Mouse (Mus musculus) myocyte (in vitro differentiated cells): ENCODE data around the gene Mpst. TPM values are rescaled to one million over a fixed set of nuclear protein-coding genes. Genes with fewer than 3 reads are reported as not detected.

Source experiments
- H3K27me3 ChIP-seq: one replicate; pipeline ENCODE4 v1.6.1; 2011; ENCODE audit not compliant: control insufficient read depth, insufficient read depth, insufficient read length
- H3K36me3 ChIP-seq: one replicate; pipeline ENCODE4 v1.6.1; 2011; ENCODE audit not compliant: control insufficient read depth, insufficient read depth
- H3K4me2 ChIP-seq: one replicate; pipeline ENCODE4 v1.6.1; 2011; ENCODE audit warnings: low read depth, control low read depth
- H3K4me3 ChIP-seq: one replicate; pipeline ENCODE4 v1.5.1; 2011; ENCODE audit warnings: mild to moderate bottlenecking, control low read depth, moderate library complexity
- H3K79me2 ChIP-seq: one replicate; pipeline ENCODE4 v1.6.1; 2011; ENCODE audit not compliant: control insufficient read depth, insufficient read depth
- H3ac ChIP-seq: one replicate; pipeline ENCODE4 v1.6.1; 2011; ENCODE audit not compliant: control insufficient read depth, insufficient read length
- CEBPB ChIP-seq: IDR thresholded peaks from 2 replicates; pipeline ENCODE4 v1.6.1; 2011; ENCODE audit warnings: mild to moderate bottlenecking, moderate library complexity; ENCODE audit not compliant: poor library complexity, insufficient read depth, severe bottlenecking
- E2F4 ChIP-seq: IDR thresholded peaks from one replicate; pipeline ENCODE4 v1.6.1; 2011; ENCODE audit warnings: mild to moderate bottlenecking, control low read depth, moderate library complexity; ENCODE audit not compliant: insufficient read depth
- MAX ChIP-seq: IDR thresholded peaks from one replicate; pipeline ENCODE4 v1.6.1; 2011; ENCODE audit warnings: low read depth, mild to moderate bottlenecking, control low read depth
- MYOD1 ChIP-seq, 3 experiments: IDR thresholded peaks; one replicate each; pipeline ENCODE4 v1.6.1; 2011; ENCODE audit warnings: control low read depth in 2 of 3, low read depth in 2 of 3, mild to moderate bottlenecking in 2 of 3, moderate library complexity in 1 of 3; ENCODE audit not compliant: insufficient read length in 2 of 3, control insufficient read depth in 1 of 3
- MYOG ChIP-seq, 3 experiments: IDR thresholded peaks; one replicate each; pipeline ENCODE4 v1.6.1; 2011; ENCODE audit warnings: control low read depth in 2 of 3, low read depth in 2 of 3, mild to moderate bottlenecking in 2 of 3; ENCODE audit not compliant: insufficient read length in 2 of 3, control insufficient read depth in 1 of 3, insufficient read depth in 1 of 3
- POLR2A ChIP-seq: IDR thresholded peaks from one replicate; pipeline ENCODE4 v1.6.1; 2011; ENCODE audit warnings: low read depth, mild to moderate bottlenecking, control low read depth, moderate library complexity; ENCODE audit not compliant: insufficient read length
- POLR2AphosphoS2 ChIP-seq: IDR thresholded peaks from one replicate; pipeline ENCODE4 v1.6.1; 2011; ENCODE audit warnings: low read depth, control low read depth; ENCODE audit not compliant: insufficient read length
- REST ChIP-seq: IDR thresholded peaks from one replicate; pipeline ENCODE4 v1.6.1; 2011; ENCODE audit warnings: mild to moderate bottlenecking, control low read depth, moderate library complexity; ENCODE audit not compliant: insufficient read depth, insufficient read length
- SRF ChIP-seq: IDR thresholded peaks from one replicate; pipeline ENCODE4 v1.6.1; 2011; ENCODE audit warnings: low read depth; ENCODE audit not compliant: control insufficient read depth, insufficient read length
- TCF12 ChIP-seq: IDR thresholded peaks from one replicate; pipeline ENCODE4 v1.6.1; 2011; ENCODE audit warnings: mild to moderate bottlenecking, control low read depth; ENCODE audit not compliant: poor library complexity, insufficient read depth, severe bottlenecking
- TCF3 ChIP-seq: IDR thresholded peaks from one replicate; pipeline ENCODE4 v1.6.1; 2011; ENCODE audit warnings: low read depth, control low read depth; ENCODE audit not compliant: insufficient read length
- USF1 ChIP-seq: IDR thresholded peaks from one replicate; pipeline ENCODE4 v1.6.1; 2011; ENCODE audit warnings: low read depth, mild to moderate bottlenecking, control low read depth, moderate library complexity
- polyA plus RNA-seq: library from polyadenylated mRNA; unstranded; fragments of >200 nt; fragmentation: generic; extraction: Trizol; gene quantifications from one replicate; pipeline ENCODE4 v1.2.1, GENCODE M21; 2012; ENCODE audit warnings: missing spikeins

Gene Mpst
- polyA plus RNA-seq, 1 experiment, result 77.1 TPM

- H3K79me2 ChIP-seq, result no peaks in the 10 kb centered on the region
- TF ChIP-seq TCF12 (no peak), REST (no peak), MAX (no peak), TCF3 (no peak), POLR2A (no peak), MYOD1 (IDR thresholded peaks at IDR 0.05; ENCODE audit: control insufficient read depth in 1 of 3, insufficient read length in 2 of 3, low read depth in 2 of 3) (no peak), POLR2AphosphoS2 (no peak), SRF (no peak), USF1 (no peak), MYOG (IDR thresholded peaks at IDR 0.05; ENCODE audit: control insufficient read depth in 1 of 3, insufficient read depth in 1 of 3, insufficient read length in 2 of 3, low read depth in 2 of 3) (no peak), CEBPB (no peak)
- H3ac ChIP-seq, result no peak overlapping the region
- H3K4me2 ChIP-seq, result no peak overlapping the region
- peaks cover 27% of the 10 kb centered on the region for H3K27me3 ChIP-seq
- H3K36me3 ChIP-seq, result no peaks in the 10 kb centered on the region
- H3K4me3 ChIP-seq, result no peak overlapping the region
Observed at GRCm38 (mm10) chr15:78369641-78370040, 36.6 kb upstream of the Mpst start.

GRCm38 (mm10) chr15:78372796-78373195, 33.4 kb upstream of the Mpst start:
- no peak overlapping the region for H3ac ChIP-seq
- no peak for TF ChIP-seq POLR2AphosphoS2
- TF ChIP-seq E2F4, result no peak
- no peak for TF ChIP-seq MYOD1 (IDR thresholded peaks at IDR 0.05; ENCODE audit: control insufficient read depth in 1 of 3, insufficient read length in 2 of 3, low read depth in 2 of 3)
- no peak for TF ChIP-seq SRF
- TF ChIP-seq MAX, result no peak
- no peak for TF ChIP-seq REST
- no peak for TF ChIP-seq TCF3
- TF ChIP-seq CEBPB, result no peak
- TF ChIP-seq POLR2A, result no peak
- TF ChIP-seq TCF12, result no peak
- TF ChIP-seq USF1, result no peak
- TF ChIP-seq MYOG (IDR thresholded peaks at IDR 0.05; ENCODE audit: control insufficient read depth in 1 of 3, insufficient read depth in 1 of 3, insufficient read length in 2 of 3, low read depth in 2 of 3), result no peak
- peaks cover 35% of the 10 kb centered on the region for H3K27me3 ChIP-seq
- H3K36me3 ChIP-seq, result no peaks in the 10 kb centered on the region
- no peak overlapping the region for H3K4me3 ChIP-seq
- no peaks in the 10 kb centered on the region for H3K79me2 ChIP-seq
- H3K4me2 ChIP-seq, result no peak overlapping the region

- no peak for TF ChIP-seq MYOG (IDR thresholded peaks at IDR 0.05; ENCODE audit: control insufficient read depth in 1 of 3, insufficient read depth in 1 of 3, insufficient read length in 2 of 3, low read depth in 2 of 3)
- no peak for TF ChIP-seq TCF12
- no peak for TF ChIP-seq E2F4
- TF ChIP-seq MYOD1 (IDR thresholded peaks at IDR 0.05; ENCODE audit: control insufficient read depth in 1 of 3, insufficient read length in 2 of 3, low read depth in 2 of 3), result no peak
- no peak for TF ChIP-seq REST
- no peak for TF ChIP-seq TCF3
- no peak for TF ChIP-seq MAX
- TF ChIP-seq POLR2A, result no peak
- no peak for TF ChIP-seq USF1
- TF ChIP-seq CEBPB, result no peak
- TF ChIP-seq SRF, result no peak
- no peak for TF ChIP-seq POLR2AphosphoS2
- no peak overlapping the region for H3ac ChIP-seq
- H3K4me3 ChIP-seq, result no peak overlapping the region
- no peaks in the 10 kb centered on the region for H3K79me2 ChIP-seq
- peaks cover 41% of the 10 kb centered on the region for H3K27me3 ChIP-seq
- H3K4me2 ChIP-seq, result no peak overlapping the region
- H3K36me3 ChIP-seq, result no peaks in the 10 kb centered on the region
Observed at GRCm38 (mm10) chr15:78374204-78374603, 32.0 kb upstream of the Mpst start.

- H3K4me2 ChIP-seq, result no peak overlapping the region
- TF ChIP-seq USF1 (no peak), REST (no peak), MYOG (IDR thresholded peaks at IDR 0.05; ENCODE audit: control insufficient read depth in 1 of 3, insufficient read depth in 1 of 3, insufficient read length in 2 of 3, low read depth in 2 of 3) (no peak), E2F4 (no peak), TCF3 (no peak), SRF (no peak), POLR2AphosphoS2 (no peak), CEBPB (no peak), TCF12 (no peak), MAX (no peak), MYOD1 (IDR thresholded peaks at IDR 0.05; ENCODE audit: control insufficient read depth in 1 of 3, insufficient read length in 2 of 3, low read depth in 2 of 3) (no peak), POLR2A (no peak)
- no peak overlapping the region for H3ac ChIP-seq
- H3K4me3 ChIP-seq, result no peak overlapping the region
- no peaks in the 10 kb centered on the region for H3K36me3 ChIP-seq
- H3K79me2 ChIP-seq, result no peaks in the 10 kb centered on the region
- H3K27me3 ChIP-seq, result peaks cover 36% of the 10 kb centered on the region
Observed at GRCm38 (mm10) chr15:78377859-78378258, 28.4 kb upstream of the Mpst start.

GRCm38 (mm10) chr15:78378556-78378955, 27.7 kb upstream of the Mpst start:
- no peak overlapping the region for H3ac ChIP-seq
- no peak overlapping the region for H3K4me2 ChIP-seq
- TF ChIP-seq REST (no peak), SRF (no peak), CEBPB (no peak), TCF12 (no peak), POLR2AphosphoS2 (no peak), MAX (no peak), MYOD1 (IDR thresholded peaks at IDR 0.05; ENCODE audit: control insufficient read depth in 1 of 3, insufficient read length in 2 of 3, low read depth in 2 of 3) (no peak), MYOG (IDR thresholded peaks at IDR 0.05; ENCODE audit: control insufficient read depth in 1 of 3, insufficient read depth in 1 of 3, insufficient read length in 2 of 3, low read depth in 2 of 3) (no peak), POLR2A (no peak), E2F4 (no peak), TCF3 (no peak), USF1 (no peak)
- peaks cover 35% of the 10 kb centered on the region for H3K27me3 ChIP-seq
- H3K4me3 ChIP-seq, result no peak overlapping the region
- H3K79me2 ChIP-seq, result no peaks in the 10 kb centered on the region
- H3K36me3 ChIP-seq, result no peaks in the 10 kb centered on the region
